Comparison of ENCODE assay signal across 11 mouse cellular contexts in genomic region chr17:32122587-32122970, GRCm38 (mm10). TPM values are rescaled to one million over a fixed set of nuclear protein-coding genes. Genes with fewer than 3 reads are reported as not detected.
DNase-seq lines count a peak whose midpoint lies in the region.
"Had no signal": no experiment of that assay in that cellular context is flagged by ENCODE, and none has a peak within 500 bp of the region (broad histone marks: within the 10 kb centered on the region; RNA-seq: fewer than 3 reads in every experiment).

No protein-coding gene starts in this region.

- intact Hi-C loops in heart, postnatal 14 days (cut with DNase I): no loop called here

- DNase-seq in adrenal gland, postnatal 10 days: peak; percentile 81
- DNase-seq in adrenal gland, adult 8-10 months: no peak
- DNase-seq in urinary bladder, postnatal 14 days (ENCODE audit: low spot score): peak; percentile 14
- no peak for DNase-seq in urinary bladder, adult 2 months (ENCODE audit: low spot score)
- DNase-seq in heart, postnatal 14 days: peak; percentile 78 to 80
- no peak for DNase-seq in spleen, adult 18-20 months
- no peak for DNase-seq in spleen, adult 12 weeks (ENCODE audit: low spot score)
- DNase-seq in retina, embryonic 14.5 days (ENCODE audit: low spot score): no peak
- DNase-seq: embryo, embryonic 11 days; thymus, postnatal 36 days had no signal

RNA-seq across cellular contexts. Expression of gene Notch3, which starts 44.1 kb away (rescaled TPM):
- 10 to 100 TPM; 24.9 to 31.7 TPM for total RNA-seq in adrenal gland, postnatal 10 days (2021)
- 10 to 100 TPM in 1 of 4 experiments, 1 to 10 TPM in 3; 5.7 to 10.7 (median 7.3) TPM for total RNA-seq in adrenal gland, adult 8-10 months (2022)
- 16.1 and 21.5 TPM in 2 replicates for polyA plus RNA-seq in urinary bladder, adult 2 months (2012; rRNA removed)
- total RNA-seq in heart, postnatal 14 days (2021): 10 to 100 TPM; 43.3 to 44.2 TPM
- total RNA-seq: megakaryocyte-erythroid progenitor cell, adult 5-6 weeks had no signal

Comparison
In these comparisons a context has a peak if more than half of its experiments do, and no peak if none do; other contexts are left out.
1. DNase-seq: peak in adrenal gland, postnatal 10 days (single experiment), urinary bladder, postnatal 14 days (single experiment) and heart, postnatal 14 days (2 of 2); none in adrenal gland, adult 8-10 months (single experiment), urinary bladder, adult 2 months (single experiment), spleen, adult 18-20 months (0 of 2), spleen, adult 12 weeks (single experiment) and retina, embryonic 14.5 days (single experiment).